Mouse (Mus musculus): ENCODE measurements around the gene Olfr1223. TPM values are rescaled to one million over a fixed set of nuclear protein-coding genes. Genes with fewer than 3 reads are reported as not detected.

The Olfr1223 gene
- polyA plus RNA-seq, 1 experiment from 2014 or later = not detected

DNA sequence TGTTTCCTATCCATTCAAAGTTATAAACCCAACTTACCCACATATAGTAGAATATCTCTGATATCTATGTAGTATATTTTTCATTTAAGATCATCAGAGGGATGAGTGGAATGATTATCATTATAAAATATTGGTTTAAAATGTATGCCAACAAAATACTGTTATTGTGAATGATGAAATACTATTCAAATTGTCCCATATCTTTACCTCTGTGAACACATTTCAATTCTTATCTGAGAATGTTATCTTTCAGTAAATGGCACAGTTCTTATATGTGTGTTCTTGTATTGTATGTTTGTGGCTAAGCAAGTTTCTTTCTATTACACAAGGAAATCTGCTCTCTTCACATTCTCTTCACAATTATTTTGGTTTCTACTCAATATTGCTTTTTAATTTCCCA lies 45.7 kb downstream of the Olfr1223 start:
- DNase-seq (ENCODE audit: low spot score) (no peak), ATAC-seq (ENCODE audit: insufficient read depth, low FRiP score, low TSS enrichment) (no peak)
- H3K36me3 ChIP-seq (ENCODE audit: control insufficient read depth, insufficient read depth, low read length) = no peaks in the 10 kb centered on the region
- no peaks in the 10 kb centered on the region for H3K9me3 ChIP-seq (ENCODE audit: control insufficient read depth, low read length)
- no peak overlapping the region for H3K4me3 ChIP-seq (ENCODE audit: low read depth, low read length)
- no peaks in the 10 kb centered on the region for H3K4me1 ChIP-seq (ENCODE audit: control insufficient read depth, insufficient read depth, low read length)
- no peaks in the 10 kb centered on the region for H3K27me3 ChIP-seq (ENCODE audit: control insufficient read depth, insufficient read depth, low read length)
- H3K4me2 ChIP-seq (ENCODE audit: low read depth) = no peak overlapping the region
- H3K9ac ChIP-seq (ENCODE audit: low read length) = no peak overlapping the region
- no peak overlapping the region for H3K27ac ChIP-seq (ENCODE audit: low read depth, low read length)

DNA sequence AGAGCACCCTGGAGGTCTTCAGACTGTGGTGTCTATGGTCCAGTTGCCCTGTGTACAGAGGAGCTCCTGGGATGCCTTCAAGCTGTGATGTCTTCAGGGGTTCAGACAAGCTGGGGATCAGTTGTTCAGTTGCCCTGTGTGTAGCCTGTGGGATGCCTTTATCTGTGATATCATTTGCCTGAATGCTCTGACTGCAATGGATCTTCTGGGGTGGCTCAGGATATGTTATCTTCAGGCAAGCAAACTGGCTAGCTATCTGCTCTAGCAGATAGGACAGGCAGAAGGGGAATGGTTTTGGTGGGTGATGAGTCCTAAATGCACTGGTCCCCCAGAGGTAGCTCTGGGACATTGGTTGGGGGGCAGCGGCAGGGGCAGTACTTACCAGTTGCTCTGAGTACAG lies 57.5 kb downstream of the Olfr1223 start:
- DNase-seq (ENCODE audit: low spot score) = no peak
- Histone ChIP-seq H3K36me3 (ENCODE audit: control insufficient read depth, insufficient read depth, low read length) (no peaks in the 10 kb centered on the region), H3K27me3 (ENCODE audit: control insufficient read depth, insufficient read depth, low read length) (no peaks in the 10 kb centered on the region), H3K27ac (ENCODE audit: low read depth, low read length) (no peak overlapping the region), H3K4me1 (ENCODE audit: control insufficient read depth, insufficient read depth, low read length) (no peaks in the 10 kb centered on the region), H3K9ac (ENCODE audit: low read length) (no peak overlapping the region), H3K9me3 (ENCODE audit: control insufficient read depth, low read length) (no peaks in the 10 kb centered on the region), H3K4me2 (ENCODE audit: low read depth) (no peak overlapping the region), H3K4me3 (ENCODE audit: low read depth, low read length) (no peak overlapping the region)
- ATAC-seq (ENCODE audit: insufficient read depth, low FRiP score, low TSS enrichment) = no peak
- WGBS = 88% methylated on average over 1 of the region's 1 CpGs

Other genes with a start within 250 kb of the Olfr1223 start
- gene Olfr1208, start 249.2 kb downstream of the Olfr1223 start, polyA plus RNA-seq (2014; fragmentation: Nextera tagmentation; extraction: Ambion mirVana) = not detected in 2 replicates
- gene Olfr1209, start 236.4 kb downstream of the Olfr1223 start, polyA plus RNA-seq (2014; fragmentation: Nextera tagmentation; extraction: Ambion mirVana) = not detected in 2 replicates
- gene Olfr1211, start 213.4 kb downstream of the Olfr1223 start, polyA plus RNA-seq (2014; fragmentation: Nextera tagmentation; extraction: Ambion mirVana) = not detected in 2 replicates
- not detected in 2 replicates for gene Olfr1212, start 197.6 kb downstream of the Olfr1223 start, polyA plus RNA-seq (2014; fragmentation: Nextera tagmentation; extraction: Ambion mirVana)
- gene Gm13762, start 171.3 kb downstream of the Olfr1223 start, polyA plus RNA-seq (2014; fragmentation: Nextera tagmentation; extraction: Ambion mirVana) = not detected in 2 replicates
- gene Olfr1214, start 158.9 kb downstream of the Olfr1223 start, polyA plus RNA-seq (2014; fragmentation: Nextera tagmentation; extraction: Ambion mirVana) = not detected in 2 replicates
- gene Olfr1215, start 144.6 kb downstream of the Olfr1223 start, polyA plus RNA-seq (2014; fragmentation: Nextera tagmentation; extraction: Ambion mirVana) = not detected in 2 replicates
- gene Olfr1216, start 133.2 kb downstream of the Olfr1223 start, polyA plus RNA-seq (2014; fragmentation: Nextera tagmentation; extraction: Ambion mirVana) = not detected in 2 replicates
- not detected in 2 replicates for gene Olfr1217, start 119.5 kb downstream of the Olfr1223 start, polyA plus RNA-seq (2014; fragmentation: Nextera tagmentation; extraction: Ambion mirVana)
- gene Olfr1218, start 90.4 kb downstream of the Olfr1223 start, polyA plus RNA-seq (2014; fragmentation: Nextera tagmentation; extraction: Ambion mirVana) = not detected in 2 replicates
- not detected in 2 replicates for gene Olfr1219, start 68.0 kb downstream of the Olfr1223 start, polyA plus RNA-seq (2014; fragmentation: Nextera tagmentation; extraction: Ambion mirVana)
- gene Olfr1220, start 44.7 kb downstream of the Olfr1223 start, polyA plus RNA-seq (2014; fragmentation: Nextera tagmentation; extraction: Ambion mirVana) = not detected in 2 replicates
- not detected in 2 replicates for gene Olfr1221, start 34.3 kb downstream of the Olfr1223 start, polyA plus RNA-seq (2014; fragmentation: Nextera tagmentation; extraction: Ambion mirVana)
- not detected in 2 replicates for gene Olfr1222, start 18.5 kb downstream of the Olfr1223 start, polyA plus RNA-seq (2014; fragmentation: Nextera tagmentation; extraction: Ambion mirVana)
- not detected in 2 replicates for gene Olfr1224-ps1, start 12.5 kb upstream of the Olfr1223 start, polyA plus RNA-seq (2014; fragmentation: Nextera tagmentation; extraction: Ambion mirVana)
- not detected in 2 replicates for gene Olfr1225, start 23.1 kb upstream of the Olfr1223 start, polyA plus RNA-seq (2014; fragmentation: Nextera tagmentation; extraction: Ambion mirVana)
- not detected in 2 replicates for gene Olfr1226, start 48.5 kb upstream of the Olfr1223 start, polyA plus RNA-seq (2014; fragmentation: Nextera tagmentation; extraction: Ambion mirVana)
- gene Olfr1228, start 102.5 kb upstream of the Olfr1223 start, polyA plus RNA-seq (2014; fragmentation: Nextera tagmentation; extraction: Ambion mirVana) = not detected in 2 replicates
- gene Olfr1229, start 136.5 kb upstream of the Olfr1223 start, polyA plus RNA-seq (2014; fragmentation: Nextera tagmentation; extraction: Ambion mirVana) = not detected in 2 replicates
- not detected in 2 replicates for gene Olfr1230, start 145.7 kb upstream of the Olfr1223 start, polyA plus RNA-seq (2014; fragmentation: Nextera tagmentation; extraction: Ambion mirVana)
- gene Olfr1231, start 155.5 kb upstream of the Olfr1223 start, polyA plus RNA-seq (2014; fragmentation: Nextera tagmentation; extraction: Ambion mirVana) = not detected in 2 replicates
- not detected in 2 replicates for gene Olfr1232, start 178.1 kb upstream of the Olfr1223 start, polyA plus RNA-seq (2014; fragmentation: Nextera tagmentation; extraction: Ambion mirVana)
- gene Olfr1233, start 190.8 kb upstream of the Olfr1223 start, polyA plus RNA-seq (2014; fragmentation: Nextera tagmentation; extraction: Ambion mirVana) = not detected in 2 replicates
- gene Olfr1234, start 213.3 kb upstream of the Olfr1223 start, polyA plus RNA-seq (2014; fragmentation: Nextera tagmentation; extraction: Ambion mirVana) = not detected in 2 replicates